Mouse (Mus musculus): ENCODE measurements around the gene Cmip.

Cmip gene

GRCm38 (mm10) chr8:117257821-117258575 lies 1.1 kb downstream of the Cmip start:
- in situ Hi-C loops (cut with MboI, MseI) = no loop called here

- in situ Hi-C loops (cut with MboI, MseI) = no loop called here
Observed at GRCm38 (mm10) chr8:117258576-117259040, 1.7 kb downstream of the Cmip start.

GRCm38 (mm10) chr8:117259431-117260001 lies 2.7 kb downstream of the Cmip start:
- in situ Hi-C loops (cut with MboI, MseI) = loop anchor here (5.0 kb wide), 1 partner anchor 102 kb away; the partner anchor contains the start of gene Gan

GRCm38 (mm10) chr8:117260234-117260929 lies 3.5 kb downstream of the Cmip start:
- in situ Hi-C loops (cut with MboI, MseI) = loop anchor here (5.0 kb wide), 1 partner anchor 103 kb away; the partner anchor contains the start of gene Gan

GRCm38 (mm10) chr8:117260930-117261475 lies 4.1 kb downstream of the Cmip start:
- in situ Hi-C loops (cut with MboI, MseI) = loop anchor here (5.0 kb wide), 1 partner anchor 104 kb away; the partner anchor contains the start of gene Gan

GRCm38 (mm10) chr8:117261702-117262101 lies 4.8 kb downstream of the Cmip start:
- in situ Hi-C loops (cut with MboI, MseI) = loop anchor here (5.0 kb wide), 1 partner anchor 104 kb away; the partner anchor contains the start of gene Gan

- in situ Hi-C loops (cut with MboI, MseI) = loop anchor here (5.0 kb wide), 1 partner anchor 105 kb away; the partner anchor contains the start of gene Gan
Observed at GRCm38 (mm10) chr8:117262685-117263084, 5.8 kb downstream of the Cmip start.

- in situ Hi-C loops (cut with MboI, MseI) = loop anchor here (5.0 kb wide), 1 partner anchor 106 kb away; the partner anchor contains the start of gene Gan
Observed at GRCm38 (mm10) chr8:117263442-117263841, 6.6 kb downstream of the Cmip start.

- in situ Hi-C loops (cut with MboI, MseI) = no loop called here
Observed at GRCm38 (mm10) chr8:117265079-117265478, 8.2 kb downstream of the Cmip start.

- in situ Hi-C loops (cut with MboI, MseI) = no loop called here
Observed at GRCm38 (mm10) chr8:117267403-117268129, 10.7 kb downstream of the Cmip start.

- in situ Hi-C loops (cut with MboI, MseI) = no loop called here
Observed at GRCm38 (mm10) chr8:117278234-117278633, 21.4 kb downstream of the Cmip start.

- in situ Hi-C loops (cut with MboI, MseI) = no loop called here
Observed at GRCm38 (mm10) chr8:117278668-117279132, 21.8 kb downstream of the Cmip start.

- in situ Hi-C loops (cut with MboI, MseI) = no loop called here
Observed at GRCm38 (mm10) chr8:117280488-117280887, 23.6 kb downstream of the Cmip start.

- in situ Hi-C loops (cut with MboI, MseI) = no loop called here
Observed at GRCm38 (mm10) chr8:117281676-117282075, 24.8 kb downstream of the Cmip start.

GRCm38 (mm10) chr8:117282141-117282950 lies 25.5 kb downstream of the Cmip start:
- in situ Hi-C loops (cut with MboI, MseI) = no loop called here

- in situ Hi-C loops (cut with MboI, MseI) = no loop called here
Observed at GRCm38 (mm10) chr8:117284768-117285484, 28.1 kb downstream of the Cmip start.

- in situ Hi-C loops (cut with MboI, MseI) = no loop called here
Observed at GRCm38 (mm10) chr8:117287966-117288365, 31.1 kb downstream of the Cmip start.

- in situ Hi-C loops (cut with MboI, MseI) = no loop called here
Observed at GRCm38 (mm10) chr8:117289016-117289415, 32.2 kb downstream of the Cmip start.

GRCm38 (mm10) chr8:117290506-117290905 lies 33.6 kb downstream of the Cmip start:
- in situ Hi-C loops (cut with MboI, MseI) = loop anchor here (5.0 kb wide), 1 partner anchor 57 kb away; no protein-coding TSS in a partner anchor
